Mouse (Mus musculus): ENCODE results near the gene Zfp334.

Gene Zfp334

GRCm38 (mm10) chr2:165380050-165380449 is 8.0 kb downstream of the Zfp334 start:
- no peak for DNase-seq (ENCODE audit: extremely low read depth, low read depth, low spot score)

- DNase-seq (ENCODE audit: extremely low read depth, low read depth, low spot score) = no peak
Measured at GRCm38 (mm10) chr2:165376001-165376400, 12.1 kb downstream of the Zfp334 start.

GRCm38 (mm10) chr2:165375478-165375877 is 12.6 kb downstream of the Zfp334 start:
- DNase-seq (ENCODE audit: extremely low read depth, low read depth, low spot score) = no peak

DNA sequence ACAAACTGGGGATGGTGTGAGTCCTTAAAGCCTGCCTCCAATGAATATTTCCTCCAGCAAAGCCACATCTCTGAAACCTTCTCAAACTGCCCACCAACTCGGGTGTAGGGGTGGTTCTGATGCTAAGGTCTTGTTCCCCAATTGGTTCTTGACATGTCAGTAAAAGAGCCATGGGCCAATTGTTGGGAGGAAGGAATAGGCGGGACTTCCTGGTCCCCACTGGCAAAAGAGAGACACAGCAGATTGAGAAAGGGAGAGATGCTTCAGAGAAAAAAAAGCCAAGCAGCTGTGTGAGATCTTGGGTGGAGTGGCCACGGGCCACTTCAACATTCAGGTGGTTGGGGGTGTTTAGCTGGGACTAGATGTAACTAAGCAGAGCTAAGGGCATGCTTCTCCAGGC is 17.0 kb downstream of the Zfp334 start:
- DNase-seq (ENCODE audit: extremely low read depth, low read depth, low spot score) = no peak

DNA sequence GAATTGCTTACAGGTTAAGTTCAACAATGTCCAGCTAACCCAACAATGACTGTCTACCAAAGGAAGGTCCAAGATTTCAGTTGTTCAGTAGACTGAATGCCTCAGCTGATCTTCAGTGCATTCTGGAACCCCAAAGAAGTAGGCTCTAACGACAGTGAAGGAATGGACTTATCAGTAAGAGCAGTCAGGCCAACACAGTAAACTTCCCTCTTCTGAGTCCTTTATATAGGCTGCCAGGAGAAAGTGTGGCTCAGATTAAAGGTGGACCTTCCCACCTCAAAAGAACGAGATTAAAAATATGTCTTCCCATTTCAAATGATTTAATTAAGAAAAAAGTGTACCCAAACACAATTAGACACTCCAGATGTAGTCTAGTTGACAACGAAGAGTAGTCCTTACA is 17.7 kb downstream of the Zfp334 start:
- DNase-seq (ENCODE audit: extremely low read depth, low read depth, low spot score) = no peak

GRCm38 (mm10) chr2:165368496-165368895 is 19.6 kb downstream of the Zfp334 start, which contains the start of gene Zfp663:
Gene Zfp663, minus strand, starts transcription at chr2:165368729.
- no peak for DNase-seq (ENCODE audit: extremely low read depth, low read depth, low spot score)

- DNase-seq (ENCODE audit: extremely low read depth, low read depth, low spot score) = no peak
Measured at GRCm38 (mm10) chr2:165367868-165368439, 20.1 kb downstream of the Zfp334 start.

- peak; percentile 16 for DNase-seq (ENCODE audit: extremely low read depth, low read depth, low spot score)
Measured at GRCm38 (mm10) chr2:165367047-165367520, 21.0 kb downstream of the Zfp334 start.

GRCm38 (mm10) chr2:165364334-165365091 is 23.5 kb downstream of the Zfp334 start:
- no peak for DNase-seq (ENCODE audit: extremely low read depth, low read depth, low spot score)

DNA sequence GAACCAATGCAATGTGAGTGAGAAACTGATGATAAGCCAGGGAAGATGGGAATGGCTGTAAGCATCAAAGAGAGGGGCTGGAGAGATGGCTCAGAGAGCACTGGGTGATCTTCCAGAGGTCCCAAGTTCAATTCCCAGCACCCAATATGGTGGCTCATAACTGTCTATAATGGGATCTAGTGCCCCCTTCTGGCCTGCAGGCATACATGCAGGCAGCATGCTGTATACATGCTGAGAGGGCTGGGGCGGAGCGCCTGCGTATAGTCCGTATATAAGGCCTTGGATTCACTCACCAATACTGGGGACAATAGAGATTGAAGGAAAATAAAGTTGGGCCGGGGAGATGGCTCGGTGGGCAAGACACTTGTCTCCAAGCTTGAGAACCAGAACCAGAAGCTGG is 24.8 kb downstream of the Zfp334 start:
- no peak for DNase-seq (ENCODE audit: extremely low read depth, low read depth, low spot score)

DNA sequence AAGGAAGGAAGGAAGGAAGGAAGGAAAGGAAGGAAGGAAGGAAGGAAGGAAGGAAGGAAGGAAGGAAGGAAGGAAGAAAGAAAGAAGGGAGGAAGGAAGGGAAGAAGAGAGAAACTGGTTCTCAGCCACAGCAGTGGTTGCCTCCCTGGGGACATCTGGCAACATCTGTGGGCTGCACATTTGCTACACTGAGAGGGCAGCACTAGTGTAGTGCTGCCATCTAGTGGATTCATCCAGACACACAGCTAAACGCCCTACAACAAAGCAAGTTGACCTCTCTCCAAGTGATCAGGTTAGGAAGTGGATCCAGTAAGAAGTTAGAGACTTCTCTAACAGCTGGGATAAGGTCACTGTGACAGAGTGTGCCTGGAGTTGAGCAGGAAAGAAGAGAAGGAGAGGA is 27.2 kb downstream of the Zfp334 start:
- no peak for DNase-seq (ENCODE audit: extremely low read depth, low read depth, low spot score)

DNA sequence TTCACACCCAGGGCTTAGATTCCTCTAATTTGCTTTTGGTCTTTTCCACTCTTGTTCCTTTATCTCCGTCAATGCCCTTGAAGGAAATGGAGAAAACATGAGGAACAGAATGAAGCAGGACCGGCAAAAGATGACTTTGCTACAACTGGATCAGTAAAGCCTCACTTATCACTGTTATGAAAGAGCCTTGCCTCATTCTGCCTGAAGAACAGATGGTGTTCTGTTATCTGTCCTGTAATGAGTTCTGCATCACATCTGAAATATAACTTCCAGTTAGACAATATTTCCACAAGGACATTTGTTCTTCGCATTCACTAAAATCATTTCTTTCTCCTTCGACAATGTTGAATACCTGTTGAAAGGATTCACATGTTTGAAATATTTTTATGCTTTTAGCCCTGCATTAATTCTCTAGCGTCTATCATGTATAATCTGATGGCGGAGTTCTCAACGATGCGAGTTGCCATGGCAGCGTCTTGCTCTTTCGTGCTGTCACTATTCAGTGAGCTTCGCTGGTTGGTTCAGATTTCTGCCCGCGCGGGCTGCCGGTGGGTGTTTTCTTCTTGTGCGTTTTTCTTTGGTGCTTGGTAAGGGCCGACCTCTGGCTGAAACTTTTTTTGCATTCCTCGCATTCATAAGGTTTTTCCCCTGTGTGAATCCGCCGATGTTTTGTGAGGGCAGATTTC is 36.1 kb downstream of the Zfp334 start:
- no peak for DNase-seq (ENCODE audit: extremely low read depth, low read depth, low spot score)

- no peak for DNase-seq (ENCODE audit: extremely low read depth, low read depth, low spot score)
Measured at GRCm38 (mm10) chr2:165349466-165349865, 38.6 kb downstream of the Zfp334 start.

- DNase-seq (ENCODE audit: extremely low read depth, low read depth, low spot score) = no peak
Measured at GRCm38 (mm10) chr2:165346180-165346579, 41.9 kb downstream of the Zfp334 start.

DNA sequence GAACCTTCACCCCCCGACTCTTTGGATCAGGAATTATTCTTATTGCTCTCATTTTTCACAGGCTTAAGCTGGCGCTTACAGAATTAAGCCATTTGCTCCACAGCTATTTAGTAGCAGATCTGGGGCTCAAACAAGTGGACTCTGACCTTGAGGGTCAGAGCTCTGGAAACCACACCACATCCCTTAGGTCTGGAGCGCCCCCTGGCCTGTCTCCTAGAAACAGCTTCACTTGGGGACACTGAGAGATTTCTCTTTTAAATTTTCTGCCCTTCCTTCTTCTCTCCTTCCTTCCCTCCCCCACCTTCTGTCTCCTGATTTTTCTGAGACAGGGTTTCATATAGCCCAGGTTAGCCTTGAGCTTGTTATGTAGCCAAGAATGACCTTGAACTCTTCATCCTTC is 50.9 kb downstream of the Zfp334 start:
- DNase-seq (ENCODE audit: extremely low read depth, low read depth, low spot score) = no peak

- DNase-seq (ENCODE audit: extremely low read depth, low read depth, low spot score) = no peak
Measured at GRCm38 (mm10) chr2:165332610-165333210, 55.3 kb downstream of the Zfp334 start.

DNA sequence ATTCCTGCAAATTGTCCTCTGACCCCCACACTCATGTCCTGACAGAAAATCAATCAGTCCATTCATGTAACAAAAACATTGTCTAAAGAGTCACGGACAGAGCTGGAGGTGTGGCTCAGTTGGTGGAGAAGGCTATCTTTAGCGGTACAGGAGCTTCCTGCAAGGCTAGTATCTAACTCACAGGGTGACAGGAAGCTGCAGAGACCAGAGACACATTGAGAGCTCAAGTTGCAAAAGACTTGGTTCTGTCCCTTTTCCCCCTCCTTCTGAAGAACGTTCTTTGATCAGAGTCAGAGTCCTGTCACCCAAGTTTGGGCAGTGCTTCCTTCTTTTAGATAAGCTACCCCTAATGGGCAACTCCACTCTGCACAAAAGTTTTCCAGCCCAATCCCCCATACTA is 58.4 kb downstream of the Zfp334 start:
- DNase-seq (ENCODE audit: extremely low read depth, low read depth, low spot score) = no peak

GRCm38 (mm10) chr2:165328746-165329145 is 59.3 kb downstream of the Zfp334 start:
- no peak for DNase-seq (ENCODE audit: extremely low read depth, low read depth, low spot score)

DNA sequence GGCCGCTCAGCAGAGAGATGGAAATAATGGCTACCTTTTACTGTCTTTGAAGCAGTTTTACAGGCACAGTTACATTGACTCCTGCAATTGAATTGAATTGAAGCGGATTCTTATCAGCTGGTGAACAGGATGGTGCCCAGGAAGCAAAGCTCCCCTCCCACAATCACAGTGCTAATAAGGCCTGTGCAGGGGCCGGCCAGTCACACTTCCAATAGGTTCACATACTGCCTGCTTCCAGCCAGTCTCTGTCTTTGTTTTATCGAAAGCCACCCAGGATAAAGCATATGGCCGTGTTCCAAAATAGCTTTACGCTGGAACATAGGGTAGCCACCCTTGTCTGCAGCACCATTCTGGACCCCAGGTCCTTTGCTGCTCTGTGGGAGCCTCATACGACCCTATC is 60.7 kb downstream of the Zfp334 start:
- DNase-seq (ENCODE audit: extremely low read depth, low read depth, low spot score) = no peak

DNA sequence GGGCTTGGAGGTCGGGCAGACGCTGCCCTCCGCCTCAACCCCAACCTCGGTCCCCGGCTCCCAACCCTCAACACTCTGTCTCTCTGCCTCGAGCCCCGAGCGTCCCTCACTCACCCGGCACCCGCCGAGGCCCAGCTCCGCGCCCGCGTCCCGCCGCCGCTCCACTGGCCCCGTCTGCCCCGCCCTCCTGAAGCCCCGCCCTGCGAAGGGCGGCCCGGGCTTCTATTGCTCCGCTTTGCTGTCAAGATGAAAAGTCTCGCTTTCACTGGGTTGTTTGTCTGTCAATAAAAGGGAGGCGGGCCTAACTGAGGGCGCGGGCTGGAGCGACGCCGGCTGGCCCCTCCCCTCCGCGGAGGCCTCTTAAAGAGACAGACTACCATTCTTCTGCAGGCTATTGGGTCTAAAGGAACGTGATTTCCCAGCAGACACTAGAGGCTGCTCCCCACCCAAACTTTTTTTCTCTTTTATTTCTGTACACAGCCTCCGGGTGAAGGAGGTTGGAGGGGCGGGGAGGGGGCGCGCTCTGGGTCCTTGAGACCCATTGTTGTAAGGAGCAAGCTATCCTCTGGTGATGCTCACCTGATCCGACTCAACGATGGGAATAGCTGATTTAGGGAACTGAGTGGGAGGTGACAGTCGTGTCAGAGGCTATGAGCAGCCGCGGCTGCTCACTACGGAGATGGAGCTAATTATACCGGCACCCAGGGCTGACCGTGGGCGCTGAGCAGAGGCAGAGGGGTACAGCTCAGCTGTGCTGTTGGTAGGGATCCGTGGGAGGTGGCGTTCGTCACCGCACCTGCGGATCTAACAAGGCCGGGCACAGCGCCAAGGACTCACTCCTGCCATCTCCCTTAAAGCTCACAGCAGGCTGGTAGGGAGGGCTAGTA is 61.5 kb downstream of the Zfp334 start, which contains the start of gene Elmo2:
Gene Elmo2 (minus strand): TSS at position 176 of the 887 bp plus-strand sequence.
- DNase-seq (ENCODE audit: extremely low read depth, low read depth, low spot score) = peak; percentile 51

Data from fat pad, adult 2 months (tissue).